Mouse (Mus musculus): ENCODE results near the gene Rab11b.

GRCm38 (mm10) chr17:33780431-33780830, 20.1 kb upstream of the Rab11b start:
- TF ChIP-seq CTCF (IDR thresholded peaks at IDR 0.05; ENCODE audit: low read depth, low read length) (no peak), GATA1 (IDR thresholded peaks at IDR 0.05; ENCODE audit: borderline replicate concordance, low read length) (no peak), TAL1 (conservative IDR thresholded peaks at IDR 0.05; ENCODE audit: low read depth, low read length) (no peak)
